Mouse (Mus musculus) stomach, postnatal 0 days (tissue): ENCODE results near the gene Cd40.

Experiments
- CTCF ChIP-seq: IDR thresholded peaks from 2 replicates; pipeline ENCODE4 v1.5.1; 2016; ENCODE audit warnings: antibody characterized with exemption, low read depth, mild to moderate bottlenecking, moderate library complexity
- EP300 ChIP-seq: optimal IDR thresholded peaks from 2 replicates; pipeline ENCODE3; 2016; ENCODE audit warnings: antibody characterized with exemption

- TF ChIP-seq CTCF (no peak), EP300 (no peak)
These were observed 21.6 kb downstream of the Cd40 start for GRCm38 (mm10) chr2:165077055-165077454.
